Mouse (Mus musculus) stomach, postnatal 0 days (tissue): ENCODE measurements around the gene Prickle3.

ENCODE experiments used
- CTCF ChIP-seq: IDR thresholded peaks from 2 replicates; pipeline ENCODE4 v1.5.1; 2016; ENCODE audit warnings: antibody characterized with exemption, low read depth, mild to moderate bottlenecking, moderate library complexity
- EP300 ChIP-seq: optimal IDR thresholded peaks from 2 replicates; pipeline ENCODE3; 2016; ENCODE audit warnings: antibody characterized with exemption

DNA sequence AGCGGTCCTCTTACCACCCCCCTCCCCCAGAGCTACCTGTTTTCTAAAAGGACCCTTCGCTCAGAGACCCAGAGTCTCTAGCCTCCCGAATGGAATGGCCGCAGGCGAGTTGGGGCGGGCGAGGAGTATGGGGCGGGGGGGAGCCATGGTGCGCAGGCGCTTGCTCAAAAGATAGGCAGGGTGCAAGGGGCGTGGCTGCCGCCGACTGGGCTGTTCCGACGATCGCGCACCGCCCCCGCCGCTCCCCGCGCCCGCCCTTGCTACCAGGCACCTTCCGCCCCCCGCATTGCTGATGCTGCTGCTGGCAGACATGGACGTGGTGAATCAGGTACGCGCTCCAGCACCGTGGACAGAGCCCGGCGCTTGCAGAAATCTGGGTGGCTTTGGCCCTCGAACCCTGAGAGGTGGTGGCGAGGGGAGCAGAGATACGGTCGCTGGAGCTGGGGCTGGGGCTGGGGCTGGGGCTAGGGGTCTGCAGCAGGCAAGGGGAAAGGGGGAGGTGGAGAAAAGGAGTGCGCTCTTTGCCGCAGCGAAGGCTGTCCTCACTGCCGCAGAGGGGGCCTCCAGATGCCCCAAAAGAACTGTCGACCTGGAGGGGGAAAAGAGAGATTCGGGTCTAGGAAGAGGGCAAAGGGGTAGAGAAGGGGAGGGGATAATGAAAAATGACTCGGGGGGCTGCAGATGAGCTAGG, 18.5 kb upstream of the Prickle3 start, which contains the start of gene Syp:
- no peak for TF ChIP-seq CTCF
- no peak for TF ChIP-seq EP300
